Mouse (Mus musculus): ENCODE results near the gene Olfr721-ps1.

The Olfr721-ps1 gene

DNA sequence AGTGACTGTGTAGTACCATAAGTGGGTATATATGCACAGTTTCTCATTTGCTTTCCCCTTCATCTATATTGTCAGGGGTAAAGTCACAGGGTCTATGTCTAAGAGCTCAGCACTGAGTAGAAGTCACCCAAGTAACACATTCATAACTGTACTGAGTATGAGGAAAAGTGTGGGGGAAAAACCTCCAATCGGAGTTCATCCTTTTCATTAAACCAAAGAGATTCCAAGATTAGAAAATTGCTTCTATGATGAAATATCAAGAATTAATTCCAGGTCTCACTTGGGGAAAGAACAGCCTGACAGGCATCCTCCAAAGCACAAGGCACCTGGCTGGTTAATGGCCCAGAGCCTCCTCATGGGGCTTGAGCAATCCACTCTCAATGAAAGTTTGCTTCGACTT lies at the start of gene Olfr721-ps1:
Gene Olfr721-ps1, plus strand, starts transcription at position 301 of the 400 bp plus-strand sequence.
- in situ Hi-C loops (cut with MboI, MseI) = no loop called here

DNA sequence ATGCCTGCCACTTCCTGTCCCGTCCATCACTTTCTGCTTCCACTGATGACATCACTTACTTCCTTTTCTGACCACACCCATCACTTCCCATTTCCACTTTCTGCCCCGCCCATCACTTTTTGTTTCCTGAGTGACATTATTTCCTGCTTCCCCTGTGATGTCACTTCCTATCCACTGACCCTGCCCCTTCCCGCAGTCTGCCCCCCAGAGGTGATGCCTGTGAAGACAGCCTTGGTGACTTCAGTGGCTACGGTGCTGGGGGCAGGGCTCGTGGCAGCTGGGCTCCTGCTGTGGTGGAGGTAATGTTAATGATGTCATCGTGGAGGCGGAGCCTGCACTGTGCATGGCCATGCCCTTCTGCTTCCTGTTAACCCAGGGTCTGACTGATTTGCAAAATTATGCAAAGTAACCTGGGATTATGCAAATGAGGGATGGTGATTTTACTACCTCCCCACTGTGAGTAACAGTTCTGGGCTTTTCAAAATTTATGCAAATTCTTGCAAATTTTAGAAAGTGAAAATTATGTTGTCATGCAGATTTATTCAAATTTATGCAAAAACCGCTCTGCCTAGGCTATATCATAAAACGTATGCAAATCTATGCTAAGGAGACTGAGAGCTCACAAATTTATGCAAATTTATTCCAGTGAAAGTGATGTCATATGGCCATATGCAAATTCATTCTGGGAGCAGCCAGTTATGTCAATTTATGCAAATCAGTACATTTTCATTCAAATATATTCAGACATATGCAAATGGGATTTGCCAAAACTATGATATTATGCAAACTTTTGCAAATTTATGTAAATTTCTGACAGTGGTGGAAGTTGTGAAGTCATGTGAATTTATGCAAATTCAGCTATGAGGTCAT lies 49.1 kb upstream of the Olfr721-ps1 start:
- in situ Hi-C loops (cut with MboI, MseI) = loop anchor here (5.0 to 10.0 kb wide), 2 partner anchors 230 to 353 kb away; partner anchors contain the start of genes Psmd6 (in 1 of the 2) and Slc4a7 (in 1 of the 2)

DNA sequence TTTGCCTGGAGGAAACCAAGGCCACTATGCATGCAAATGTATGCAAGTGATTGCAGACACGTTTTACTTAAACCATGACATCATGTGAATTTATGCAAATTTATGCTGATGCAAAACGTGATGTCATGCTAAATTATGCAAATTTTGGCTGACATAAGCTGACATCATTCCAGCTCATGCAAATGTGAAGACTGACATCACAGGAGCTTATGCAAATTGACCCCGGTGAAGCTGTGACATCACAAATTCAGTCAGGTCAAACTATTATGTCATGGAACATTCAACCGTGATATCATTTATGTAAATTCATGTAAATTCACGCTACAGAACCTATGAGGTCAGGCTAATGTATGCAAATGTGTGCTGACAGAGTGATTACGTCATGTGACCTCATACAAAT lies 48.5 kb upstream of the Olfr721-ps1 start:
- in situ Hi-C loops (cut with MboI, MseI) = loop anchor here (5.0 to 10.0 kb wide), 2 partner anchors 230 to 352 kb away; partner anchors contain the start of genes Psmd6 (in 1 of the 2) and Slc4a7 (in 1 of the 2)

DNA sequence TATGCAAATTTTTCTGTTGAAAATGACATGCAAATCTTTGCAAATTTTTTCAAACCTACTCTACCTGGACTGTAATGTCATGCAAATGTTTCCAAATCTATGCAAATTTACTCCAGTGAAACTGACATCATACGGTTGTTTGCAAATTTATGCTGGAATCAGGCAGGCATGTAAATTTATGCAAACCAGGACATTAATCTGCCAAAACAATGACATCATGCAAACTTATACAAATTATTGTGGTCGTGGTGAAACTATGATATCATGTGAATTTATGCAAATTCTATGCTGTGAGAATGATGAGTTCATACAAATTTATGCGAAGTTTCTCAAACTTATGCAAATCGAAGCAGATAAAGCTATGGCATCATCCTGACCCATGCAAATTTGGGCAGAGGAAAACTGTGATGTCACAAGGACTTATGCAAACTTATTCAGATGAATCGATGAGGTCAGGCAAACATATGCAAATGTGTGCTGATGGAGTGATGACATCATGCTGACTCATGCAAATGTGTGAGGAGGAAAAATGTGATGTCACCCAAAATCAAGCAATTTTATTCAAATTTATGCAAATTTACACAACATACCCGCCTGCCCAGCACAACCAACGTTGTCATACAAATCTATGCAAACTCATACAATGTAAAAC lies 47.9 kb upstream of the Olfr721-ps1 start:
- in situ Hi-C loops (cut with MboI, MseI) = loop anchor here (5.0 to 10.0 kb wide), 2 partner anchors 231 to 352 kb away; partner anchors contain the start of genes Psmd6 (in 1 of the 2) and Slc4a7 (in 1 of the 2)

DNA sequence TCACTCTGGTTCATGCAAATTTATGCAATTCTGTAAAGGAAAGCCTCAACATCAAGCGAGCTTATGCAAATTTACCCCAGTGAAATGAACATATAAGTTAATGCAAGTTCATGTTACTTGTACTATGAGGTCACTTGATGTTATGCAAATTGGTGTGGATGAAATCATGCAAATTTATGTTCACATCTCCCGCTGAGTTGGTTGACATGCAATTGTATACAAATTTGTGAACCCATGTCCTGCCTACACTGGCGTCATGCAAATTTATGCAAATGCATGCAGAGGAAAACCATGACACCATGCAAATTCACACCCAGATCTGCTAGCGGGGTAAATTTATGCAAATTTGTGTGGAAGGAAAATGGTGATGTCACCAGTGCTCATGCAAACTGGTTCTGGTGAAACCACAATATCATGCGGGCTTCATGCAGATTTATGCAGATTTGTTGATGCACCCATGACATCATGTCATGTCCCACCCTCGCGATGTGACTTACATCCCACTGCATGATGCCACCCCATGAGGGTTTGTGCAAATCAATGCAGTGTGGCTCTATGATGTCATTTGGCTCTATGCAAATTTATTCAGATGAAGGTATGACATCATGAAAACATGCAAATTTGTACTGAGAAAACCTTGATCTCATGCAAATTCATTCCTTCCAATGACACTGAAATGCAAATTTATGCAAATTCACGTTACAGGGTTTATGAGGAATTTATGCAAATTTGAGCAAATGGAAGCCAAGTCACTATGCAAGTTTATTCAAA lies 47.2 kb upstream of the Olfr721-ps1 start:
- in situ Hi-C loops (cut with MboI, MseI) = loop anchor here (5.0 to 10.0 kb wide), 2 partner anchors 232 to 351 kb away; partner anchors contain the start of genes Psmd6 (in 1 of the 2) and Slc4a7 (in 1 of the 2)

DNA sequence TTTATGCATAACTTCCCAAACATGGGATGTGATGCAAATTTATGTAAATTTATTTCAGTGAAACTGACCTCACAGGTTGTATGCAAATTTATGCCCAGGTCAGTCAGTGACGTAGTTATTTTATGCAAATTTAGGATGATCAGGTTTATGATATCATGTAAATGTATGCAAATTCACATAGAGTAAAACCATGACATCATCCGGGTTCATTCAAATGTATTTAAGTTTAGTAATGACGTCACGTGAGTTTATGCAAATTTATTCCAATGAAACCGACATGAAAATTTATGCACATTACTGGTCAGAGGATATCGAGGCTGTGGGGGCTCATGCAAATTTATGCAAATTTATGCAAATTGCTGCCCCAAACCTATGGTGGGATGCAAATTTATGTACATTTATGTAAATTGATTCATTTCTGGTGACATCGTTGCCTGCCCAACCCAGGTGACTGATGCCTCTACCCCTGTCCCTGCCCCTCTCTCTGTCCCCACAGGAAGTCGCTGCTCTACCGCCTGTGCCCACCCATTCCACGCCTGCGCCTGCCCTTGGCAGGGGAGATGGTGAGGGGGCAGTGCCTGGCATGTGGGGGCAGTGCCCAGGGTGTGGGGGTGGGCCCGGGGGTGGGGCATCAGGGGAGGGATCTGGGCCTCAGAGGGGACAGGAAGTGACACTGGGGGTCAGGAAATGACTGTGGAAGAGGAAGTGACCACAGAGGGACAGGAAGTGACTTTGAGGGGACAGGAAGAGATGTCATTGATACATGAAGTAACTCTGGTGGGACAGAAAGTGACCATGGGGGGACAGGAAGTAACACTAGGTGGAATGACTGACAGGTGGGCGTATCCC lies 46.4 kb upstream of the Olfr721-ps1 start:
- in situ Hi-C loops (cut with MboI, MseI) = loop anchor here (5.0 to 10.0 kb wide), 2 partner anchors 232 to 350 kb away; partner anchors contain the start of genes Psmd6 (in 1 of the 2) and Slc4a7 (in 1 of the 2)

DNA sequence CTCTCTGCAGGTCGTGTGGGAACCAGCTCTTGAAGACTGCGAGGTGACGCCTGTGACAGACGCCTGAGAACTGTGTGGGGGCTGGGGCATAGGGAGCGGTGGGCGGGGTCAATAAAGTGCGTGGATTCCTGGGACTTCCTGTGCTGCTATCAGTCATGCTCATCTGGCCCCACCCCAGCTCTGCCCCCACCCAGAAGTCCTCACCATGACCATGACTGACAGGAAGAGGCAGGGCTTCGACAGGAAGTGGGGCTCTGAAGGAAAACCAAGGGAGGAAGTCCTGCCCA lies 45.8 kb upstream of the Olfr721-ps1 start:
- in situ Hi-C loops (cut with MboI, MseI) = loop anchor here in 1 of 2 experiments (10.0 kb wide), 1 partner anchor 349 kb away; the partner anchor contains the start of gene Slc4a7

DNA sequence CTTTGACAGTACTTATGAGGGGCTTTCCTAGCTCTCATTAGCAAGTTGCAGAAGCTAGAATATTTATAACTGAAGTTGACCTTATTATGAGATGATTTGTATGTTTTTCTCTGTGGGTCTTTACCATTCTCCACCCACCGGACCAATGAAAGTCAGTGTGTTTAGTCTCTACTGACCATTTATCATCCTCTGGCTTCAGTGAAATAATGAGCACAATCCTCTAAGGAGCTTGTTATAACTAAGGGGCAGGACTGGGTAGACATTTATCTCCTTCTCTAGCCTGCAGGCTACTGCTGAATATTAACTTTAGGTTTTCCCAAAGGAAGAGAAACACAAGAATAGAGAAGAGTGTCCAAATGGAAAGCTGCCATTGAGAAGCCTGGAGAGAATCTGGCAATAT lies 5.6 kb upstream of the Olfr721-ps1 start:
- in situ Hi-C loops (cut with MboI, MseI) = no loop called here

DNA sequence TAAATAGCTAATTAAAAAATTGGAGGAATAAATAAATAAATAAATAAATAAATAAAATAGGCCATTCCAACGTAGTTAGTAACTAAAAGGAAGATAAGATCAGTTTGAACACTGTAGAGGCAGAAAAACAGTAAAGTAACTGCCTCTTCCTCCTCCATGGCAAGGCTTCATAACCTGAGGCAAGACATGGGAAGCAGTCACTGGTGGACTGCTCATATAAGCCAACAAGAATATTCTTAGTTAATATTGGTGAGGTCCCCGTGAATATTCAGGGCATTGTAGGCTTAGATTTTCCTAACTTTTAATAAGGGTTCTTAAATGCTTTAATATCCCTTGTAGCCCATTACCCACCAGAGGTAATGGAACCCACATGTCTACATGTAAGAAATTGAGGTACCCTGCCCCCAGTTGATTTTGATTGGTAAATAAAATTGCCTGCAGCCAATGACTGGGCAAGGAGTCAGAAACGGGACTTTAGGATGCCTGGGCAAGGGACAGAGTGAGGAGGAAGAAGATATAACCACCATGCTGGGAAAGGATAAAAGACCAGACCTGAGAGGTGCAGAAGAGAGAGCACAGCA lies 35.1 kb downstream of the Olfr721-ps1 start:
- in situ Hi-C loops (cut with MboI, MseI) = no loop called here
